Mouse (Mus musculus) ES-E14 (cell line): Measurements from ENCODE around the gene Ccdc85a.

ENCODE experiments used
- CHD2 ChIP-seq: IDR thresholded peaks from 2 replicates; pipeline ENCODE4 v1.6.1; 2014; ENCODE audit warnings: mild to moderate bottlenecking, low read depth, low read length, inconsistent platforms
- MAFK ChIP-seq: IDR thresholded peaks from 2 replicates; pipeline ENCODE4 v1.6.1; 2014; ENCODE audit warnings: mild to moderate bottlenecking, low read depth, low read length, inconsistent platforms; ENCODE audit not compliant: insufficient read depth
- ZC3H11A ChIP-seq: IDR thresholded peaks from 2 replicates; pipeline ENCODE4 v1.6.1; 2012; ENCODE audit warnings: low read depth, mild to moderate bottlenecking, inconsistent platforms, low read length, borderline replicate concordance

DNA sequence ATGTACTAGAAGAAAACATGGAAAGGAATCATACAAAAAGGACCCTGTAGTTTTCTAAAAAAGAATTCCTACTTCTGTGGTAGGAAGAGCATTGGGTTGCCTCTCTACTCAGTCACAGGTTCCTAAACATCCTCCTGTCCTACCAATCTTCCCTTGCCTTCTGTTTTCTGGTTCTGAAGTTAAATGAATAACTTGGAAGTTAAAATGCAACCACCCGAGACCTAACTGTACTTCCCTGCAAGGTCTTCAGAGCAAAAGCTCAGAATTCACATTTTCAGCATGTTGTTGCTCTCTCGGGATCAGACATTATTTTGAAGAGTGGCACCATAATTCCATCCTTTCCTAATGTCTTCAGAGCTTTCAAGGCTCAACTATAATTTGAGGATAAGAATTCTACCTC lies 46.6 kb upstream of the Ccdc85a start:
- no peak for TF ChIP-seq MAFK
- no peak for TF ChIP-seq ZC3H11A
- no peak for TF ChIP-seq CHD2
